Mouse (Mus musculus): ENCODE data around the gene Ccdc151.

- TF ChIP-seq CTCF (IDR thresholded peaks at IDR 0.05; ENCODE audit: borderline replicate concordance, extremely low read depth, insufficient read depth, insufficient read length) (no peak), POLR2A (IDR thresholded peaks at IDR 0.05; ENCODE audit: borderline replicate concordance, extremely low read depth, insufficient read depth, insufficient read length, poor library complexity, severe bottlenecking) (no peak)
Observed at GRCm38 (mm10) chr9:22041832-22042231, 39.4 kb upstream of the Ccdc151 start.

All from brain, embryonic 14.5 days (tissue).